Mouse (Mus musculus) layer of hippocampus, postnatal 36 days (tissue): ENCODE data around the gene Krt15. TPM values are rescaled to one million over a fixed set of nuclear protein-coding genes. Genes with fewer than 3 reads are reported as not detected.

Source experiments
- DNase-seq, 2 experiments: peaks; one replicate each; pipeline ENCODE4 v3.0.0; 2022
- total RNA-seq, 2 experiments: library from RNA; stranded (reverse); gene quantifications; 2 replicates each; pipeline ENCODE4 v1.2.3; 2021

Krt15 gene
- total RNA-seq: under 1 TPM; 0.23 to 0.40 TPM

DNA sequence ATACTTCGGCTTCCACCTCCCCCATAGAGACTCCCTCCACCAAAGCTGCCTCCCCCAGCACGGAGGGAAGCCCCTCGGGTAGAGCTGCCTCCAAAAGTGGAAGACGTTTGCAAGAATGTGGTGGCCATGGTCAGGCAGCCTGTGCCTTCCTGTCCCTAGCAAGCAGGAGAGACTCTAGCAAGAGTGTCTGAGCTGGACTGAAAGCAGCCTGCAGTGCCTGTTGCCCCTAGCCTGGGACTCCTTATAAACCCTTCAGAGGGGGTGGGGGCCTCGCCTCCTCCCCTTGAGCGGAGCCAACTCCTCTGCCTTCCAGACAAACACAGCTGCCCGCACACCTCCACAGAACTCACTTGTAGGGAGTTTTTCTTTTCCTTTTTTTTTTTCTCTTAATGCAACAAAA, at the start of gene Krt15:
Krt15 (minus strand) TSS at position 198 of the 400 bp plus-strand sequence.
- no peak for DNase-seq

DNA sequence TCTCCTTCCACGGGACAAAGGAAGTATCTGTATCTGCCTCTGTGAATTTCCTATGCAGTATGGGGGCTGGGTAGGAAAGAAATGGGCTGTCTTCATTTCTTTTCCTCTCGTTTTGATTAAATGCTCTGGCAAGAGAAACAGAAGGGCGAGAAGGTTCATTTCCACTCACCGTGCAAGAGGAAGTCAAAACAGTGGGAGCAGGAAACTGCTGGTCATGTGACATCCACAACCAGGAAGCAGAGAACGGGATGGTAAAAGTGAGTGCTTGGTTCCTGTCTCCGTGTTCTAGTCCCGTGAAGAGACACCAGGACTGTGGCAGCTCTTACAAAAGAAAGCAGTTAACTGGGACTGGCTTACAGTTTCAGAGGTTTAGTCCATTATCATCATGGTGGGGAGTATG, 46.0 kb upstream of the Krt15 start:
- no peak for DNase-seq

DNA sequence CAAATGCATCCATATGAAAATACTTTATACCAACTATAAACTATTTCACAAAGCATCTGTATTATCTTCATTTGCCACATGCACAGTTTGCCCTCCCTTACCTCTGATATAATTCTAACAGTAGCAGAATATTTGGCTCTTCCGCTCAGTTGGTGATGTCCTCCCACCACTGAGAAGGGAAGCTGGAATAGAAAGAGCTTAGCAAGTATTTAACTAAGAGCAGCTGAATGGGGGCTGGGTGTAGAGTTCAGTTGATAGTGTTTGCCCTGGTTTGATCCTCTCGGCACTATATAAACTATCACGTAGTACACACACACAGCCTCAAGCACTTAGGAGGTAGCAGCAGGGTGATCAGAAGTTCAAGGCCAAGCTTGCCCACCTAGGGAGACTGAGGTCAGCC, 43.5 kb upstream of the Krt15 start:
- no peak for DNase-seq

DNA sequence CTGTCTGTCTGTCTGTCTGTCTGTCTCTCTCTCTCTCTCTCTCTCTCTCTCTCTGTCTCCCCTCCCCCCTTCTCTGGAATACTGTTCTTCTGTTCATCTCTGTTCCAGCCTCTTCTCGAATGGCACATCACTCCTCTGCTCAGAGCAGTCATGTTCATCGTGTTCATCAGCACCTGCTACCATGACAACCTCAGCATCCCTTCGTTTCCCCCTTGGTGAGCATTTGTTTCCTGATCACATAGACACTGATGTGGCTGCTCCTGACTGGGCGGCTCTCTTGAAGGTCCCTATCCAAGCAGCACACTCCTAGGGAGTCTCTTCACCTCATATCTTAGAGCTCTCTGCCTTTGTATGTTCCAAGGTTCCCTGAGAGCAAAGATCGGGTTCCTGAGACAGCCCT, 42.6 kb upstream of the Krt15 start:
- DNase-seq: no peak

DNA sequence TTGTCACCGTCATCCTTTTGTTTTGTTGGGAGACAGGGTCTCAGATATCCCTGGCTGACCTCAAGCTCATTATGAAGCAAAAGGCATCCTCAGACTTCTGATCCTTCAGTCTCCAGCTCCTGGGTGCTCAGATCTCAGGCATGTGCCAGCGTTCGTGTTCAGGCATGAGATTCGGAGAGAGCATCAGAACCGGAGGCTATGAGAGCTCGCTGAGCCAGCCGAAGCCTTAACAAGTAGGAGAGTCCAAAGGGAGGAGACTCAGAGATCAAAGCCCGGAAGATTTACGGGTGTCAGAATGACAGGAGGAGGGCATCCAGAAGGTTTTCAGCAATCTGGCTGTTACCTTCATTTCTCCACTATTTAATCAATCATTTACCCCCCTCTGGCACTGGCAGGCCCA, 41.1 kb upstream of the Krt15 start:
- no peak for DNase-seq

DNA sequence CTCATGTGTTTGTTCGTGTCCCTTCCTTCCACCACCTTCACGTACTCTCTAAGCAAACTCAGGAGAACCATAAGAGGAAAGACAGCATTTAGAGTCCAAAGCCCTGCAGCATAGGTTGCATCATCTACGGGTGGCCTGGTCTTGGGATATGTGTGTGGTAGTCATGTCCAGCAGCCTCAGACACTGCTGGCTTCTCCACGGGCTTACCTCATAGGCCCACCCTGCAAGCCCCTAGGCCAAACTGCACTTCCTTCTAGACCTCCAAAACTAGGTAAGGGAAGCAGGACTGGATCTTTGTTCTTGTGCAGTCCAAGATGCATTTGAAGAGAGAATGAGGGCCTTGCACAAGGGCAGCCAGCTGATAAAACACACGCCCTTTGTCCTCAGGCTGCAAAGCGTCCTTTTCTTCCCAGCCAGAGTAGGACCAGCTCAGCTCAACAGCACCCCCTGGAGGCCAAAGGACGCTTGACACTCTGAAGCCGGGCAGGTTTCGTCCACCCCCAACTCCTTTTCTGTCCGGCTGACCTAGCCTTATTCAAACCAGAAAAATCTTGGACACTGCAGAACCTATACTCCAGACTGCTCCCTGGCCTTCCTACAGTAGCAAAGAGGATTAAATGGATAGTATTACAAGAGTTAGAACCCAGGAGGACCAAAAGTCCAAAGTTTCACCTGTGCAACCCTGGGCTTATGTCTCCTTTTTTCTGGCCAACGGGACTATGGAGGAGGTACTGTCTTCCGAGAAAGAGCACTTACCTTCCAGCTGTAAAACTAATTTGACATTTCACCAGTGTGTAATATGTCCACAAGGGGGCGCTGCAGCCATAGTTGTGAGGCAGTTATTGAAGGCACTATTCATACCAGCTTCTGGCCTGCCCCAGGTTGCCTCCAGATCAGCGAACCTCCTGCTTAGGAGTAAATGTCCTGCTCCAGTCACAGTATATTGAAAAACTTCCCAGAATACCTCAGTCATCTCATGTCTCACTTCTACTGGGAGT, 33.3 kb upstream of the Krt15 start:
- peak; percentile 58 to 64 for DNase-seq

DNA sequence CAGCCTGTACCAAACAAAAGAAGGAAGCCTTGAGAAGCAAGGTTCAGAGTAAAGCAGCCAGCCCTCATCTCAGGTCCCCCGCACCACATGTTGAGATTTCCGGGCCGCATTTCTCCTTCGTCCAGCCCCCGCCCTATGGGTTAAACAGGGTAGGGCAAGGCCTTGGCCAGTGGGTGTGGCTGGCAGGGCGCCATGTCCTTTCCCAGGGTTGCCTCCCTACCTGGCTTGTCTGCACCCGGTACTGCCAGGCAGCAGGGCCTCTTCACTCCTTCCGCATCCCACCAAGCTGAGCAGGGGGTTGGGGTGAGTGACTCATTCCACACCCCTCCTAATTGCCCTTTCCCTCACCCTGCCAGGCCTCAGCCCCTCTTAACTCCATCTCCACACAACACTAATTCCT, 32.3 kb upstream of the Krt15 start:
- DNase-seq: no peak

DNA sequence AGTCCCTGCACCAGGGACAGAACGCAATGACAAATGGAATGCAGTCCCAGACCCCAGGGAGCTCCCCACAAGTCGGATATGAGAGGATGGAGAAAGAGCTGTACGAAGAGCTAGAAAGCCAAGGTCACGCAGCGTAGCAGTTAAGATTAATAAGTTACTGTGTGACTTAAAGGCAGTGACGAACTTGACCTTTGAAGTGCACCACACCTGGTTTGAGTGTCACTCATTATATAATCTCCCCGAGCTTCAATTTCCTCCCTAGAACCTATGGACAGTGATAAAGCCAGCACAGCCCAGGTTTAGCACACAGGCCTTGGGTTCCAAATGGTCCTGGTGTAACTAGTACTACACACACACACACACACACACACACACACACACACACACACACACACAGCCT, 28.7 kb upstream of the Krt15 start:
- DNase-seq: no peak

DNA sequence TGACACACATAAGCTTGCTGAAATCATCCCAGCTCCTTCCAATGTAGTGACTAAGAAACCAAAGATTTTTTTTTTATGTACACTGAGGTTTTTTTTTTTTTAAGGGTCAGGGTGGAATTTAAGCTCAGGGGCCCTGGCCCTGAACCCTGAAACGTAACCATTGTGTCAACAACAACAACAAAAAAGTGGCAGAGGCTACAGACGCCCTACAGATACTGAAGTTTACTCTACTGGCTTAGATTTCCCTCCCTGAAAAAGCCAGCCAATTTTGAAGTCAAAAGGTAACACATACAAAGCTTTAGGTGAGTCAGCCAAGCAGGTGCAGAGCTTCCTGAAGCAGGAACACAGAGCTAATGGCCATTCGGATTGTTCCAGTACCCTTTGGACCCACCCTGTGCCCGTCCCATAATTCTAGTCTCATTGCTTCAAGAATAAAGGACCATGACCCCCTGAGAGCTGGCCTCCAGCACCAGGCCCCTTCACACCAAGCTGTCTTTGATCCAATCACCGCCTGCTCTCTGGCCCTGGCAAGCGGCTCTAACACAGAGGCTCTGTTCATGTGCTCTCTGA, 22.3 kb upstream of the Krt15 start:
- DNase-seq: no peak

DNA sequence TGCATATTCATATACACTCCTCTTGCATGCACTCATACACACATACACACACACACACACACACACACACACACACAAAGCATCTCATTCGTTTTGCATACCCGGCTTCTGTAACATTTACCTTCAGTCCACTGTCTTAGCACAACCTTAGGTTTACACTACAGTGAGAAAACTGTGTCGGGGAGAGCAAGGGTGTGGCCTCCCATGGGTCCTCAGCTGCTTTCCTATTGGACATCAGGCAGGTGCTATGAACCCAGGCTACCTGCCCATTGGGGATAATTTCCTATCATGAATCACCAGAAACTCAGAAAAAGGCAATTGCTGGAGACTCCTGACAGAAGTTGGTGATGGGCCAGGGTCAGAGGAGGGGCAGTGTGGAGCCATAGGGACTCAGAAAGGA, 21.6 kb upstream of the Krt15 start:
- DNase-seq: no peak

DNA sequence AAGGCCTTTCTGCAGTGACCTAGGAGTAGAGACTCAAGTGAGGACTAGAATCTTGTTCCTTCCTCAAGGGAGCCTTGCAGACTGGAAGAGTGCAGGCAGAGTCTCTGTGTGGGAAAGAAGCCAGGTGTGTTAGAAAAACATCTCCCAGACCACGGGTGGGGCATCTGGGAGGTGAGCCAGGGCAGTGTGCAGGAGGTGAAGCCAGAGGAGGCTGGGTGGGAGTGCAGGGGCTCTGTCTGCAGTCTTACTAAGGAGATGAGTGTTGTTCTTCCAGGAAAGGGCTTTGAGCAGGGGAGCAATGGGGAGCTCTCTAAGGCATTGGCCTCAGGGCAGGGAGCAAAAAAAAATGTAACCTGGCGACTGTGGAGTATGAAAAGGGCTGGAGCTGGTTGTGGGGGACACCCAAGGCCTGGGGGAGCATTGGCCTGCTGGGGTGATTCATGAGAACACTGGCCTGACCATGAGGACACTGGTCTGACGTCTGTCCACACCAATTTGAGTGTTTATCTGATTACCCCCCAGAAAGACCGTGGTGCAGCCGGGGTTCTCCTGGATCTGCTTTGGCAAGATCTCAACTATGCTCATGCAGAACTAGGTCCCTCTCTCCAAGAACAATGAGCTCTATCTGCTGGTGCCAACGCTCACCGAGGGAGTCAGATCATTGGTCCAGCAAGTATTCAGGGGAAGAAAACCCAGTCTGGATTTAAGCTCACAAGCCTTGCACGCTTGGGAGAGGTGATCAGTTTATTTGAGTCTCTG, 19.9 kb upstream of the Krt15 start:
- no peak for DNase-seq

DNA sequence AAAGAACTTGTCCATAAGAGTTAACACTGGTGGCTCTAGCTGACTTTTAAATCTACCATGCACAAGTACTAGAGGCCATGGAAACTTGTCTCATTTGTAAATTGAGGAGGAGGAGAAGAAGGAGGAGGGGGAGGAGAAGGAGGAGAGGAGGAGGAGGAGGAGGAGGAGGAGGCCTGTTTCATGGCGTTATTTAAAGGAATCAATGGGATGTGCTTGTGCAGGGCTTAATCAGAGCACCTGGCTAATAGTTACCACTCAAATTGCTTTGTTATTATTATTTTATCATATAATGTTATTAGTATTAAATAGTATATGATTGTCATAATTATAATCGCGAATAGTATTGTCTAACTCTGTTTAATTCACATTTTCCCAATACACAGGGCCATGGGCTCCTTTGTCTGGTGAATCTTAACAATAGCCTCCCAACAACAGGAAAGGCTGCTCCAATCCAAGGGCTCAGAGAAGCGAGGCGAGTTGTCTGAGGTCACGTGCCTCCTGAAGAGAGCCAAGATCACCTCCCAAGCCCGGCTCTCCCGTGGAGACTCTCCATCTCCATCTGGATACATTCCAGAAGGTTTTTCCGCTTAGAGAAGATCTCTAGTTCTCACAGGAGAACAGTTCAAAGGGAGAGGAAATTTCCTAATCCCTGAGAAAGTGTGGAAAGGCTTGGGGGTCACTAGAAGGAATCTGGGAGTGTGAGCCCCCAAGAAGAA, 13.0 kb upstream of the Krt15 start, which contains the start of gene Krt19:
Krt19 (minus strand) TSS at position 51 of the 716 bp plus-strand sequence.
- DNase-seq: no peak

DNA sequence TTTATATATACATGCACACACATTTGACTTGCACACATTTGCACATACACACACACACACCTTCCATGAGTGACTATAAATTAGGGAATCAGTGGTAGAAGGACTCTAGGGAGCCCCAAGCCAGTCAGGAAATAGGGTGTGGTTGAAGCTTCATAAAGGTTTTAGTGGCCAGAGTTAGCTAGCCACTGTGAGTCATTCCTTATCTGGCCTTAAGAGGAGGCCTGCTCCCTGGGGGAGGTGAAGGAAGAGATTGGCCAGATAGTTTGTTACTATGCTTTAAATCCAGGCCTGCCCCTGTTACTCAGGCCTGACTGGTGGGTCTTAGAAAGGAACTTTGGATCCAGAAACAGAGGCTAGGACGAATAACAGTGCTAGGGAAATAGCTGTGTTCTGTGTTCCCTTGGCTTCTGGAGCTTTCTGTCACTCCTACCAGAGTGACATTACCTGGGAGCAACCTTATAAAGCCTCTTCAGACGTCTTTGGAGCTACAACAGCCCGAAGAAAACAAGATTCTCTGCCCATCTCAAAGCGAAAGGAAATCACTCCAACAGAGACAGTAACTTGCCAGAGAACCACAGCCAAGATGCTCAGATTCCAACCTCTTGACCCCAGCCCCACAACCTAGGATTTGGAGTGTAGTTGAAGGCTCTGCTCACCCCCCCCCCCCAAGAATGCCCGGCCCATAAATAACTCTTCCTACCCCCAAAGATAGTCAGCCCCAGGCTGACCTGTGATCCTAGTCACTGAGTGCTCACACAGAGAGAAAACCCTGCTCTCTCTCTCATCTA, 12.0 kb upstream of the Krt15 start:
- DNase-seq: no peak

DNA sequence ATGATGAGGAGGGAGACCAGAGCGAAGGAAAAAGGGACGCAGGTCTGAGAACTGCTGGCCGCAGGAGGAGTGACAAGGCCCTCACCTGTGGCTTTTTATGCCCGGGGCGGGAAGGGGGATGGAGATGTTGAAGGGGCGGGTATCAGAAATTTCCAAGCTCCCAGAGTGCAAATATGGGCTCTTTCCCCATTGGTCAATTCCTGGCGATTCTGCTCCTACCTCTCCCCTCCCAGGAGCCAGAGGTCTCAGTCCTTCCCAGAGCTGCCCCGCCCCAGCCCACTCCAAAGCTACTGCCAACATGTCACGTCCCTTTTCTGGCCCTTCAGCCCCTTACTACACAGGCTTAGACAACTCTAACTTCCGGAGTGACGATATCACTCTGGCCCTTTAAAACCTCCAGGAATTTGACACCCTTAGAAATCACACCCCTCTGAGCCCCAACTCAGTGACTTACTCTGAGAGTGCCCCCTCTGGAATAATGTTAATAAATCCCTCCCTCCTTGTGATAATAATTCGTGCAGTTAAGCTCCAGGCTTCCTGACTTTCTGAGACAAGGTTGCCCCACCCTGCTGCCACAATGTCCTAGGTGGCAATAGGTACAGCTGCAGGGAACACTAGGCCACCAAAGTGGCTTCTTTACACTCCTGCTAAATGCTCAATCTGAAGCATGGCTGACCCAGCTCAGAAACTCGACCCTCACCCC, 10.3 kb upstream of the Krt15 start:
- DNase-seq: no peak

DNA sequence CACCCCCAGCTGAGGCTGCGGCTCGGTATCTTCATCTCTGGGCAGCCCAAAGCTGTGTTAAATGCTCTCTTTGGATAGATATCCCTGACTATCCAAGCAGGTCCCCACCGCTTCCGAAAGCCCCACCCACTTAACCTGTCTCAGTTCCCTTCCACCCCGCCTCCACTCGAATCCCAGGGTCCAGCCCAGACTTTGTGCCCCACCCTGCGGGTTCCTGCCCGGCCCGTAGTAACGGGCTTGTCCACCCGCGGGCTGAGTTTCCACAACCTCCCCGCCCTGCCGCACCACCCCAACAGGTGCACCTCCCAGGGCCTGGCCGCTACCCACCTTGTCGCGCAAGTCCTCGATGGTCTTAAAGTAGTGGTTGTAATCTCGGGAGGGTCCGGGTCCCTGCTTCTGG, 9.4 kb upstream of the Krt15 start:
- no peak for DNase-seq

DNA sequence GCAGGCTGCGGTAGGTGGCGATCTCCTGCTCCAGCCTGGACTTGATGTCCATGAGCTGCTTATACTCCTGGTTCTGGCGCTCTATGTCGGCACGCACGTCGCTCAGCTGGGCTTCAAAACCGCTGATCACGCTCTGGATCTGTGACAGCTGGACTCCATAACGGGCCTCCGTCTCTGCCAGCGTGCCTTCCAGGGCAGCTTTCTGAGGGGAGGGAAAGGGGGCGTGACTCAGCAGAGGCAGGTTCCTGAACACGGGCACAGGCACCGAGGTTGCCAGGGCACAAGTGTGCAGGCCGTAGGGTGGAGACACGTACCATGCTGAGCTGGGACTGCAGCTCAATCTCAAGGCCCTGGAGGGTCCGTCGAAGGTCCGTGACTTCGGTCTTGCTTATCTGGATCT, 5.2 kb upstream of the Krt15 start:
- DNase-seq: no peak

DNA sequence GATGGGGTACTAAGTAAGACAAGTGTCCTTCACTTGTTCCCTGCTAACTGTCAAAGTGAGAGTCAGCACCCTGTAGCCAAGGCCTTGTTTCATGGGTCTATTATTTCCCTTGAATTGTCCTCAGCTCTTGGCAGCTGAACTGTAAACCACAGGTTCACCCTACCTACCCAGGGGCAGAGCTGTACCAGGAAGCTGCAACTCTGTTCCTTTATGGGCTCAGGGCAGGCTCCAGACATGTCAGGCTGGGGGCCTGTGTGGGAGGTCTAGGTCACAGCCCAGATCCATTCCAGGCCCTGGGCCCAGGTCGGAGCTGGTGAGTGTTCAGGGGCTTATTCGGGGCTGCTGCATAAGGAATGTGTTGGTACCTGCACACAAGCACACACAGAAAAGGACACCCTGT, 3.7 kb upstream of the Krt15 start:
- no peak for DNase-seq

DNA sequence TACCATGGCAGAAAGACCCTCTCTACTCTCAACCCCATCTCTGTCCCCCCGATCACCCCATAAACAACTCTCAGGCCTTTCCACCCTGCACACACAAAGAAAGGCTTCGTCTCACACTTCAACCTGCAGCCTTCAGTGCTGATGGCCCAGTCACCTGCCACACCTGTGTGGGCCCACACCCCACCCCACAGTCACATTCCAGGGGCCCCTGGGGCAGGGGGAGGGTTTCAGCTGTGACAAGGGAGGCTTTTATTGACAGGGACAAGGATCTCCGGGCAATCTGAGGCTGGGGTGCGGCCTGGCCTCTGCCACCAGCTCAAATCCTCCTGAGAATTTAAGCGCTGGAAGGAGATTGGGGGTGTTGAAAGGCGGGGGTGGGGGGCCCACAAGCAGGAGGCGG, 3.1 kb upstream of the Krt15 start:
- no peak for DNase-seq

DNA sequence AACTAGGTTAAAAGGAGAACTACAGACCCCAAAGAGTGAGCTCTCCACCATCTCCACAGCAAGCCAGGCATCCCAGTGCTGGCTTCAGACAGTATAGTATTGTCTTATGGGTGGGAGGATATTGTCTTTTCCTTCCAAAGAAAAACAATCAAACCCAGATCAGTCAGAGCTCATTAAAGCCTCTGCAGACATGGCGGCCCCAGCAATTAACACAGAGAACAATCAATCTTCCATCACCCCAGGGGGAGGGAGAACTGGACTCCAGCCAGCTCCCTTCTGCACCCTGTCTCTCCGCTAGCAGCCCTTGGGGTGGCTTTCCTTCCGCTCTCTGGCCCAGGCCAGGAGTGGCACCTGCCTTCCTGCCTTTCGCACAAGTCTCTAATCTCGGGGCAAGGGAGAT, 2.0 kb upstream of the Krt15 start:
- no peak for DNase-seq

DNA sequence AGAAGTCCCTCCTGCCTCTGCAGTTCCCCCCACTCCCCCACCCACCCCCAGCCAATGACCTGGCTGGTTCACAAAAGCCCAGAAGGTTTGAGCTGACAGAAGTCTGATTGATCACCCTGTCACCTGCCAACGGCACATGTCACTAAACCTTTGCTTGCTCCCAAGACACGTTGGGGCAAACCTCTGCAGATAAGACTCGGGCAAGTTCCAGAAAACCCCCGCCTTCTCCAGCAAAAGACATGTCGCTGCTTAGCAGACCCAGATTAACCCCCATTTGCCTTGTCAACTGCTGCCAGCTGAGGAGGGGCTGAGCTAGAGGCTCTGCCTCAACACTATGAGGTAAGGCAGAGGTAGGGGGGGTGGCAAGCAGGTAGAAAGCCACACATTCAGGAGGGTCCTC, 831 bp upstream of the Krt15 start:
- DNase-seq: no peak

DNA sequence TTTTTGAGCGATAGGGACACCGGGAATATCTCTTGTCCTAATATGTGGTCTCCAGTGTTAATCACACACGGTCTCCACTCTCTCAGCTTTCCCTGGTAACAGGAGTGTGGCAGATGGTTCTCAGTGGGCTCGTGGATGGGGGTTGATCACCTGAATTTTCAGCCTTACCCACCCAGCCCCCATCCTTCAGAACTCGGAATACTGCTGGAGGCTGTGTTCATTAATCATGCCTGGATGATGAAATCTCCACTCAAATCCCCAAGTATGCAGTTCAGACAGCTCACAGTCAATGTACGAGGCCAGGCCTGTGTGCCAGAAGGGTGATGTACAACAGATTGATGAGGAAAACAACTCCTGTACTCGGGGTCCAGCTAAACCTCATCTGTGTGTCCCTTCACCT, 10.8 kb downstream of the Krt15 start:
- no peak for DNase-seq
